8 mouse cellular contexts compared by ENCODE assay signal in the genomic region with DNA sequence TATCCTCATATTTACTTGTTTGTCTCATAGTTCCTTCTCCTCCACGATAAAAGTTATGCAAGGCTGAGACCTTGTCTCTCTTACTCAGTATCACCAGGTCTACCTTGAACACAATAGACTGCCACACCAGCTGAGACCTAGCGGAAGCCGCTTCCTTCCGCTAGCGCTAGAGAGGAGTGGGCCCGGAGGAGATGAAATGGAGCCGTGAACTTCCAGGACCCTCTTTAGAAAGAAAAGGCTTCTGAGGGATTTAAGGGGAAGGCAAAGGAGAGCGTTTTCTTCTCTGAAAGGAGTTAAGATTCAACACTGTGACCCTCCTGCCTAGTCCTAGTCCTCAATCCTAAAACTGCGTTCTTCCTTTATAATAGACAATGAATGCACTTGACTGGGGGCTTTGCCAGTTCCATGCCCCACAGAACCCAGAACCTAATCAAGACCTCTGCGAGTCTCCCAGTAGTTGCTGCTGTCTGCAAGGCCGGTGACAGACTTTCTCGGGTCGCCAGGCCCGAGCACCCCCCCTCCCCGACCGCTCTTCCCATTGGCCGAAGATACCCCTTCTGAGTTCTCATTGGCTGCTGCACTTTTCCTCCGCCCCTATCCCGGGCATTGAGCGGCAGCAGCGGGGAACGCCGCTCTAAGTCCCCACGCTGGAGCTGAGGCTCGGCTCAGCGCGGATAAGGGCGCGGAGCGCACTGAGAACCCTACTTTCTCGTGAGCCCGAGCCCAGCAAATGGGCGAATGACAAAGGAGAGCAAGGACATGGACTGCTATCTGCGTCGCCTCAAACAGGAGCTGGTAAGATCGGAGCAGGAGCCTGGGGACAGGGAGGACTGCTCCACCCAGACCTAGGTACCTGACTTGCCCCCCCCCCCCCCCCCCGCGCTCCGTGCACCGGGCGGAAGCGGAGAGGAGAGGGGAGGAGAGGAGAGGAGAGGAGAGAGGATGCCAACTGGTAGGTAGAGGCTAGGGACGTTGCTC. TPM values are rescaled to one million over a fixed set of nuclear protein-coding genes. Genes with fewer than 3 reads are reported as not detected.
A peak's percentile ranks its signal among the peaks of the same experiment; 100 is the strongest.
DNase-seq lines count a peak whose midpoint lies in the region; ATAC-seq lines count a peak whose summit lies in the region.

A gene (plus strand): TSS at position 569 of the 978 bp plus-strand sequence.

- peak within 1 kb of the TSS; percentile 17; the same call in 1 of the 2 replicates for H3K27ac ChIP-seq in intestine, embryonic 16.5 days (ENCODE audit: low read length)
- H3K27ac ChIP-seq in limb, embryonic 11.5 days (replicated peaks; ENCODE audit: low read depth, low read length) = no peak within 1 kb of the TSS
- H3K27ac ChIP-seq in midbrain, embryonic 13.5 days = 0 out of 2 replicates have a peak within 1 kb of the TSS, but pooled peaks have one; percentile 27

- peak; percentile 97 for ATAC-seq in intestine, embryonic 16.5 days
- ATAC-seq in limb, embryonic 11.5 days (ENCODE audit: insufficient number of reproducible peaks, low FRiP score, low TSS enrichment, low read depth) = peak; percentile 95
- ATAC-seq in midbrain, embryonic 13.5 days = peak; percentile 97

- H3K9ac ChIP-seq in intestine, embryonic 16.5 days (ENCODE audit: low read depth, low read length) = peak within 1 kb of the TSS; percentile 73
- peak within 1 kb of the TSS; percentile 67 for H3K9ac ChIP-seq in limb, embryonic 11.5 days (ENCODE audit: low read length)
- H3K9ac ChIP-seq in midbrain, embryonic 13.5 days (replicated peaks) = peak within 1 kb of the TSS; percentile 68

- H3K9me3 ChIP-seq in intestine, embryonic 16.5 days (ENCODE audit: control insufficient read depth, low read length) = no peaks in the 10 kb centered on the region
- no peaks in the 10 kb centered on the region for H3K9me3 ChIP-seq in limb, embryonic 11.5 days (ENCODE audit: control insufficient read depth, low read length)
- H3K9me3 ChIP-seq in midbrain, embryonic 13.5 days = no peaks in the 10 kb centered on the region

- DNase-seq in urinary bladder, adult 18-20 months (ENCODE audit: low spot score in 2 of 2) = peak; percentile 65 to 69
- no peak for DNase-seq in urinary bladder, postnatal 10 days (ENCODE audit: low spot score)
- peak; percentile 78 for DNase-seq in embryo, embryonic 11.5 days (ENCODE audit: low read depth, low spot score)
- DNase-seq in gastrocnemius, postnatal 4 days (ENCODE audit: low spot score in 2 of 2) = peak; percentile 52 to 76
- DNase-seq in limb, embryonic 11.5 days (ENCODE audit: low spot score) = peak; percentile 83
- peak; percentile 62 for DNase-seq in spleen, adult 12 weeks (ENCODE audit: low spot score)

- H3K4me2 ChIP-seq in intestine, embryonic 16.5 days (ENCODE audit: low read depth, low read length) = peak within 1 kb of the TSS; percentile 96
- H3K4me2 ChIP-seq in limb, embryonic 11.5 days (ENCODE audit: low read depth, severe bottlenecking) = peak within 1 kb of the TSS; percentile 100
- H3K4me2 ChIP-seq in midbrain, embryonic 13.5 days (replicated peaks) = peak within 1 kb of the TSS; percentile 98

- 6% methylated on average over 37 of the region's 43 CpGs for WGBS in intestine, embryonic 16.5 days
- 4% methylated on average over 38 of the region's 43 CpGs for WGBS in limb, embryonic 11.5 days
- WGBS in midbrain, embryonic 13.5 days = 2% methylated on average over 39 of the region's 43 CpGs

- H3K4me3 ChIP-seq in intestine, embryonic 16.5 days (ENCODE audit: low read length) = peak within 1 kb of the TSS; percentile 63
- H3K4me3 ChIP-seq in limb, embryonic 11.5 days (ENCODE audit: low read depth, low read length) = peak within 1 kb of the TSS; percentile 49
- peak within 1 kb of the TSS; percentile 54 for H3K4me3 ChIP-seq in midbrain, embryonic 13.5 days (replicated peaks)

- H3K36me3 ChIP-seq in intestine, embryonic 16.5 days (ENCODE audit: control insufficient read depth, insufficient read depth, low read length) = no peaks in the 10 kb centered on the region
- H3K36me3 ChIP-seq in limb, embryonic 11.5 days (ENCODE audit: control insufficient read depth, insufficient read depth, low read length) = no peaks in the 10 kb centered on the region
- no peaks in the 10 kb centered on the region for H3K36me3 ChIP-seq in midbrain, embryonic 13.5 days

- H3K27me3 ChIP-seq in intestine, embryonic 16.5 days (replicated peaks; ENCODE audit: control insufficient read depth, insufficient read depth, low read length) = peaks cover 7% of the 10 kb centered on the region
- H3K27me3 ChIP-seq in limb, embryonic 11.5 days (ENCODE audit: control insufficient read depth, insufficient read depth, low read length) = peaks cover 23% of the 10 kb centered on the region
- peaks cover 40% of the 10 kb centered on the region for H3K27me3 ChIP-seq in midbrain, embryonic 13.5 days

- H3K4me1 ChIP-seq in intestine, embryonic 16.5 days (ENCODE audit: control insufficient read depth, insufficient read depth, low read length) = peaks cover 14% of the 10 kb centered on the region
- H3K4me1 ChIP-seq in limb, embryonic 11.5 days (ENCODE audit: control insufficient read depth, insufficient read depth, low read length) = 0 out of 2 replicates have a peak, but pooled peaks cover 6% of the 10 kb centered on the region
- peaks cover 31% of the 10 kb centered on the region for H3K4me1 ChIP-seq in midbrain, embryonic 13.5 days (replicated peaks)

RNA-seq across cellular contexts. Expression of the gene that starts here (rescaled TPM):
- 10 to 100 TPM; 28.5 to 29.0 TPM for total RNA-seq in gastrocnemius, postnatal 4 days (2021)
- polyA plus RNA-seq in intestine, embryonic 16.5 days (2015; fragmentation: Nextera tagmentation; extraction: Ambion mirVana) = 1.6 and 1.7 TPM in 2 replicates
- 0.33 and 0.51 TPM in 2 replicates for polyA plus RNA-seq in limb, embryonic 11.5 days (2014; fragmentation: Nextera tagmentation; extraction: Ambion mirVana)
- 1.9 and 2.4 TPM in 2 replicates for polyA plus RNA-seq in midbrain, embryonic 13.5 days (2015; fragmentation: Nextera tagmentation; extraction: Ambion mirVana)

Comparison
In these comparisons a context has a peak if more than half of its experiments do, and no peak if none do; other contexts are left out.
1. Peak in DNase-seq, ATAC-seq, H3K4me3 ChIP-seq, H3K9ac ChIP-seq and H3K4me2 ChIP-seq in limb, embryonic 11.5 days; RNA of the gene not detected or under 1 TPM.